Mouse (Mus musculus) adrenal gland, postnatal 25 days (tissue): ENCODE results near the gene Mboat2. TPM values are rescaled to one million over a fixed set of nuclear protein-coding genes. Genes with fewer than 3 reads are reported as not detected.

Experiments
- DNase-seq: peaks from one replicate; pipeline ENCODE4 v3.0.0; 2021; ENCODE audit warnings: mixed read lengths
- total RNA-seq: library from RNA; stranded (reverse); gene quantifications from 2 replicates; pipeline ENCODE4 v1.2.3, GENCODE M21; 2021

Mboat2 gene
- total RNA-seq, 1 experiment from 2014 or later, result 21.0 TPM

GRCm38 (mm10) chr12:25012555-25013540 is 182.2 kb downstream of the Mboat2 start:
- DNase-seq, result peak; percentile 29

Other genes with a start within 250 kb of the Mboat2 start
- gene Klf11, start 179.6 kb upstream of the Mboat2 start, total RNA-seq, result 9.8 and 14.8 TPM in 2 replicates
- 2.5 and 5.0 TPM in 2 replicates for gene Cys1, start 149.1 kb upstream of the Mboat2 start, total RNA-seq
- 26.7 and 30.0 TPM in 2 replicates for gene Rrm2, start 122.6 kb upstream of the Mboat2 start, total RNA-seq
- gene Kidins220, start 144.0 kb downstream of the Mboat2 start, total RNA-seq, result 84.4 and 114 TPM in 2 replicates